Mouse (Mus musculus) neural tube, embryonic 15.5 days (tissue): Measurements from ENCODE around the gene Ptpn6. TPM values are rescaled to one million over a fixed set of nuclear protein-coding genes. Genes with fewer than 3 reads are reported as not detected.
A peak's percentile ranks its signal among the peaks of the same experiment; 100 is the strongest.

Source experiments
- ATAC-seq: fragments of 200-750 bp; cut with Nextera tagmentation; 2 replicates; pipeline ENCODE4 v1.8.0; 2017; ENCODE audit warnings: mild to moderate bottlenecking, moderate TSS enrichment, moderate library complexity; ENCODE audit not compliant: low FRiP score
- H3K27ac ChIP-seq: fragments of 300-500 bp; sonication (generic); replicated peaks from 2 replicates; pipeline ENCODE4 v1.5.1; 2015; ENCODE audit warnings: mild to moderate bottlenecking, inconsistent platforms
- H3K27me3 ChIP-seq: fragments of 300-500 bp; sonication (generic); replicated peaks from 2 replicates; pipeline ENCODE4 v1.6.1; 2015; ENCODE audit warnings: inconsistent platforms
- H3K36me3 ChIP-seq: fragments of 300-500 bp; sonication (generic); 2 replicates; pipeline ENCODE4 v1.6.1; 2015; ENCODE audit warnings: inconsistent platforms
- H3K4me1 ChIP-seq: fragments of 300-500 bp; sonication (generic); 2 replicates; pipeline ENCODE4 v1.6.1; 2015; ENCODE audit warnings: inconsistent platforms
- H3K4me2 ChIP-seq: fragments of 300-500 bp; sonication (generic); 2 replicates; pipeline ENCODE4 v1.6.1; 2015; ENCODE audit warnings: inconsistent platforms, mild to moderate bottlenecking, moderate library complexity
- H3K4me3 ChIP-seq: fragments of 300-500 bp; sonication (generic); replicated peaks from 2 replicates; pipeline ENCODE4 v1.5.1; 2015; ENCODE audit warnings: mild to moderate bottlenecking, inconsistent platforms
- H3K9ac ChIP-seq: fragments of 300-500 bp; sonication (generic); replicated peaks from 2 replicates; pipeline ENCODE4 v1.6.1; 2015; ENCODE audit warnings: mild to moderate bottlenecking, inconsistent platforms
- H3K9me3 ChIP-seq: fragments of 300-500 bp; sonication (generic); replicated peaks from 2 replicates; pipeline ENCODE4 v1.6.1; 2016; ENCODE audit warnings: inconsistent platforms
- WGBS: fragments of 180-500 bp; shearing (Covaris S2); methylation state at CpG from one replicate; pipeline ENCODE4 v1.1.7; 2015; ENCODE audit warnings: mixed read lengths; 5-methylcytosine and 5-hydroxymethylcytosine counted together
- polyA plus RNA-seq: library from polyadenylated mRNA; unstranded; fragments of >200 nt; fragmentation: Nextera tagmentation; extraction: Ambion mirVana; gene quantifications from 2 replicates; pipeline ENCODE4 v1.2.1, GENCODE M21; 2015

Gene Ptpn6
- polyA plus RNA-seq, result 4.8 and 24.7 TPM in 2 replicates

DNA sequence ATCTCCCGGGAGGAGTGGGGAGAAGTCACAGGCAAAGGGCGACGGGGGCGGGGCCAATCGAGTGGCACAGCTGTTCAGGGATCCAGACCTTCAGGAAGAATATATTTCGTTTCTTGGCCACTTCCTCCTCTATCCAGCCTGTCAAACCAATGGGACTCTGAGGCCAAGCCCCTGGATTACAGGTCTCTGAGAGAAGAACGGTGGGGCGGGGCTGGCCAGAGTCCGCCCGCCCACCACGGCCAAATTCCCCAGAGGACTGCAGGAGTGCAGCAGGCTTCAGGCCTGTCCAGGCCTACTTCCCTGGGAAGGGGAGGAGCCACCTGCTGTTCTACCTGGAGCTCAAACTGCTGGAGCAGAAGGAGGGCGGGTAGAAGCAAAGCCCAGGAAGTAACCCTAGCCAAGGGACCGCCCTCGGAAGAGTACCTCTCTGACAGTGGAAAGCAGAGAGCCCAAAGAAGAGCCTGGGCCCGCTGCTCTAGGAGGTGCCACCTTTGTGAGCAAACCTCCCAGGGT is at the start of gene Ptpn6:
Gene Ptpn6, minus strand, starts transcription at position 204 of the 513 bp plus-strand sequence.
- H3K9me3 ChIP-seq, result no peaks in the 10 kb centered on the region
- peak within 1 kb of the TSS; percentile 84 for H3K4me2 ChIP-seq
- peak within 1 kb of the TSS; percentile 99; the same call in 1 of the 2 replicates for H3K27ac ChIP-seq
- H3K9ac ChIP-seq, result peak within 1 kb of the TSS; percentile 95
- WGBS, result 21% methylated on average over 15 of the region's 15 CpGs
- H3K36me3 ChIP-seq, result peaks cover 13% of the 10 kb centered on the region
- ATAC-seq, result no peak
- no peak within 1 kb of the TSS for H3K4me3 ChIP-seq
- peaks cover 33% of the 10 kb centered on the region for H3K4me1 ChIP-seq
- H3K27me3 ChIP-seq, result no peaks in the 10 kb centered on the region

DNA sequence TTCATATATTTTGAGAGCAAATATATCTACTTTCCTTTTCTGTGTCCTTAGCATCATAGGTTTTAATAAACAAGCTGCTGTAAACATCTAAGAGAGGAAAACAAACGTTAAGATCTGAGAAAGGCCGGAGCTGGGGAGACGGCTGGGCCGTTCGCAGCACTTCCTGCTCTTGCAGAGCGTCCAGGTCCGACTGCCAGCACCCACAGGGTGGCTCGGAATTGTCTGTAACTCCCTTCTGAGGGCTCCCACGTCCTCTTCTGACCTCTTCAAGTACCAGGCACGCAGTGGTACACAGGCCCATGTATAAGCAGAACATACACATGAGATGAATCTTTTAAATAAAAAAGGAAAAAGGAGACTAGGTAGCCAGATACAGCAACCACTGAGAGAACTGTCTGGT is 49.2 kb upstream of the Ptpn6 start:
- Histone ChIP-seq H3K4me3 (no peak overlapping the region), H3K4me1 (peaks cover 1% of the 10 kb centered on the region; the same call in 1 of the 2 replicates), H3K27ac (no peak overlapping the region), H3K4me2 (no peak overlapping the region), H3K9me3 (no peaks in the 10 kb centered on the region), H3K9ac (no peak overlapping the region), H3K36me3 (no peaks in the 10 kb centered on the region), H3K27me3 (no peaks in the 10 kb centered on the region)
- no peak for ATAC-seq
- WGBS, result 82% methylated on average over 10 of the region's 10 CpGs

DNA sequence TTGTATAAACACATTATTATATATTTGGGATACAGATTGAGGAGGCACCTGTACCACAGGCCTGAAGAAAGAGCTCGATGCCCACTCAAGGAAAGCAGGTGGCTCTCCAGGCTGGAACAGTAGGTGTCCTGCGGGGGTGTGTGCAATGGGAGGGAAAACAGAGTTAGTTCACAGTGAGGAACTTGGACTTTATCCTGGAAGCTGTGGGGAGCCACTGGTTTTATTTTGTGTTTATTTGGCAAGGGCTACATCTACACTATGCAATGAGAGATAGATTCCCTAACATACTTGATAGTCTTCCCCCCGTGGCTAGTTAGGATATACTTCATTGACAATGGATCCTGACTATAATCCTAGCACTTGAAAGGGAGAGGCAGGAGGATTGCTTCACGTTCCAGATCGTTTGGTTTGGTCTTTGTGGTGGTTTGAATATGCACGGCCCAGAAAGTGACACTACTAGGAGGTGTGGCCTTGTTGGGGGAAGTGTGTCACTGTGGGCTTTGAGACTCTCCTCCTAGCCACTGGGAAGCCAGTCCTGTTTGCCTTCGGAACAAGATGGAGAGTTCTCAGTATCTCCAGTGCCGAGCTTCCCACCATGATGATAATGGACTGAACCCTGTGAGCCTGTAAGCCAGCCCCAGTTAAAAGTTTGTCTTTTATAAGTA is 48.4 kb upstream of the Ptpn6 start:
- H3K9me3 ChIP-seq, result no peaks in the 10 kb centered on the region
- WGBS, result 47% methylated on average over 8 of the region's 8 CpGs
- no peak overlapping the region for H3K9ac ChIP-seq
- H3K27me3 ChIP-seq, result no peaks in the 10 kb centered on the region
- no peak overlapping the region for H3K4me3 ChIP-seq
- H3K27ac ChIP-seq, result no peak overlapping the region
- no peak overlapping the region for H3K4me2 ChIP-seq
- no peak for ATAC-seq
- peaks cover 6% of the 10 kb centered on the region; the same call in 1 of the 2 replicates for H3K4me1 ChIP-seq
- no peaks in the 10 kb centered on the region for H3K36me3 ChIP-seq

DNA sequence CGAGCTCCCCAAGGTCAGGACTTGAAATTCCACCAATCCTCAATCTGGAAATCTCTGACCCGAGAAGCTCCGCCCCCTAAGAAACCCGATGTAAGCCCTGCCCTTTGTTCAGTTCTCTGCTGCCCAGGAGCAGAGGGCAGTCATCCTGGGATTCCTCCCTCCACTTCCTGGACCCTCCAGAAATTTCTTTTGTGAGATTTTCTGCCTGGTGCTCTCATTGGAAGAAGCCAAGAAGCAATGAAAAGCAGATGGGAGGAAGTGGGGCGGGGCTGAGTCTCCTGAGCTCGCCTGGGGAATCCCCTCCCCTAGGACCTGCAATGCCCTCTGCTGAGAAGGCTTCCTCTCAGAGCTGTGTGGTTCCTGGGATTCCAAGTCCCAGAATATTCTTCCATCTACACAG is 43.9 kb upstream of the Ptpn6 start:
- Histone ChIP-seq H3K27me3 (0 out of 2 replicates have a peak, but pooled peaks cover 4% of the 10 kb centered on the region), H3K4me1 (peaks cover 22% of the 10 kb centered on the region), H3K9me3 (no peaks in the 10 kb centered on the region), H3K27ac (no peak overlapping the region), H3K4me3 (no peak overlapping the region), H3K4me2 (peak overlapping the region; percentile 13; the same call in 1 of the 2 replicates), H3K9ac (no peak overlapping the region; the same call in 1 of the 2 replicates), H3K36me3 (no peaks in the 10 kb centered on the region)
- WGBS, result 29% methylated on average over 6 of the region's 6 CpGs
- ATAC-seq, result no peak

DNA sequence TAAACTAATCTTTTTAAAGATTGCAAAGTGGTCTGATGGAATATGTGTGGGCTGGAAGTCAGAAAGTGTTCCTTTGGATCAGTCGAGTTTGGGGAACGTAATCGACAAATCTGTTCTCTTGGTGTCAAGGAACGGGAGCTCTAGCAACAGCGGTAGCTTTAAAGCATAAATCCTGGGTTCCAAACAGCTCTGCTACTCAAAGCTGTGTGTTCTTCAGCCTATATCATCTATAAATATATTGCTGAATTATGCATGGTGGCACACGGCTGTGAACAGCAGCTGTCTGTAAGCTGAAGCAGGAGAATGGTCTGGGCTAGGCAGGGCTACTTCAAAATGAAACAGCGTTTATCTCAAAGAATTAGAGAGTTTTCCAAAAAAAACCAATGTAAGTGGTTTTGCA is 42.4 kb upstream of the Ptpn6 start:
- Histone ChIP-seq H3K36me3 (no peaks in the 10 kb centered on the region), H3K4me1 (peaks cover 22% of the 10 kb centered on the region), H3K9ac (no peak overlapping the region), H3K4me2 (no peak overlapping the region), H3K4me3 (no peak overlapping the region), H3K27me3 (0 out of 2 replicates have a peak, but pooled peaks cover 4% of the 10 kb centered on the region), H3K9me3 (no peaks in the 10 kb centered on the region), H3K27ac (no peak overlapping the region)
- WGBS, result 85% methylated on average over 7 of the region's 7 CpGs
- ATAC-seq, result no peak

DNA sequence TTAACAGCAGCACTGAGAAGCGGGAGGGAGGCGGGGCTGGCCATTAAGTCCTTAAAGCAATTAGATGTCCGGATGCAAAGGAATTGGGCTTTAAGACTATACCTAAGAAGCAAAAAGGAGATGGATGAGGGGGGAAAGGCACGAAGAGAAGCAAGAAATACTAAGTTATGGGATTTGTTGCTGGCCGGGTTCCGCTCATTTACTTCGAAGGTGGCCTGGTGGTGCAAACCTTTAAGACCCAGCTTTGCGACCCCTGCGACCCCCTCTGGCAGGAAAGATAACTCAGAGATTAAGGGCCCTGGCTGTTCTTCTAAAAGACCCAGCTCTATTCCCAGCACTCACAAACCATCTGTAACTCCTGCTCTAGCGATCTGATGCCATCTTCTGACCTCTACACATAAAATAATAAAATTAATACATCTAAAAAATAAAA is 41.5 kb upstream of the Ptpn6 start:
- Histone ChIP-seq H3K36me3 (no peaks in the 10 kb centered on the region), H3K4me2 (peak overlapping the region; percentile 71), H3K4me1 (peaks cover 22% of the 10 kb centered on the region), H3K9me3 (no peaks in the 10 kb centered on the region), H3K27ac (no peak overlapping the region; the same call in 1 of the 2 replicates), H3K4me3 (peak overlapping the region; percentile 39), H3K9ac (peak overlapping the region; percentile 32; the same call in 1 of the 2 replicates), H3K27me3 (0 out of 2 replicates have a peak, but pooled peaks cover 4% of the 10 kb centered on the region)
- WGBS, result 5% methylated on average over 10 of the region's 10 CpGs
- 0 out of 2 replicates have a peak, but pooled peaks have one; percentile 29 for ATAC-seq

DNA sequence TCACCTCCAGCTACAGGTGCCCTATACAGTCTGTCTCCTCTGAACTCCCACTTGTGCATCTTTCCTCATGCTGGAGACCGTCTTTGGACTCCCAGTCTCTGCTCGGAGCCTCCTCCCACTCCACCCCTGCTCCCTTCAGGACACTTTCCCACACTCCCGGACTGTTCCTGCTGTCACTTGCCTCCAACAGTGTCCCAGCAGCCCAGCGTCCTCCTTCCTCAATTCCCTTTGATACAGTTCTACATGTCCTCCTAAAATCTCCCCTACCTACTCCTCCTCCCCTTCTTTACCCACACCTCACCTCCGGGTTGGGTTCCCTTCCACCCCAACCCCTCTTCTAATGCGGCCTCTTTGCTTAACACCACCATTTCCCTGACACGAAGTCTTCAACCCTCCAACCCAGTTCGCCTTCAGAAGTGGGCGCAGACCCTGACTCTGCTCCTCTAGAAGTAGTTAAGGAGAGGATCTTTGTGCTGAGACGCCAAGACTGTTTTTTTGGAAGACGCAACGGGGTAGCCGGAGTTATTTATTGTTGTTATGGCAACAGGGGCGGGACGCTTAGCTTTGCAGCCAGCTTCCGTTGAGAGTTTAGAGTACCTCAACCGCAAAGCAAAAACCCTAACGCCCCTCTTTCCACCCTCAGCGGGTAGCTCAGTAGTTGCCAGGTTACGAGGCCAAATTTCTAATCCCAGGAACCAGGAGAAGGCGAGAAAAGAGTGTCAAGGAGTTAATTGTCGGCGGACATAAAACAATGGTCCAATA is 40.9 kb upstream of the Ptpn6 start, which contains the start of gene Lrrc23:
Gene Lrrc23, minus strand, starts transcription at position 506 of the 762 bp plus-strand sequence.
- WGBS, result 3% methylated on average over 23 of the region's 23 CpGs
- Histone ChIP-seq H3K27ac (no peak within 1 kb of the TSS; the same call in 1 of the 2 replicates), H3K9ac (peak within 1 kb of the TSS; percentile 32; the same call in 1 of the 2 replicates), H3K4me3 (peak within 1 kb of the TSS; percentile 39), H3K27me3 (0 out of 2 replicates have a peak, but pooled peaks cover 4% of the 10 kb centered on the region), H3K4me2 (peak within 1 kb of the TSS; percentile 71), H3K4me1 (peaks cover 22% of the 10 kb centered on the region), H3K36me3 (no peaks in the 10 kb centered on the region), H3K9me3 (no peaks in the 10 kb centered on the region)
- peak; percentile 62; the same call in 1 of the 2 replicates for ATAC-seq

DNA sequence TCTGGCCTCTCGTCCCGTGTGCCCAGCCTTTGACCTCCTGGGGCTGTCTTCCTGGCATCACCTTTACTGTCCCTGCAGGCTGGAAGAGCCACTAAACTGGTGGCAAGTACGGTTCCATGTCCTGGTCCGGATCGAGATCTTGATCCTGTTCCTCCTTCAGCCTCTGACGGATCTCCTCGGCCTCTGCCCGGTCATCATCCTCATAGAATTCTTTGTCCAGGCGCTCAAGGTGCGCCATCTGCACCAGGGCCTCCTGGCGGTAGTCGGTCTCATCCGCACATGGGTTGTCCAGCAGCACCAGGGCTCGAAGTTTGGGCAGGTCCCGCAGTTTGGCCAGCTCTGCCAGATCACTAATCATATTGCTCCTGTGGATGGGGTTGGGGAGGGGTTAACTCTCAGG is 32.0 kb upstream of the Ptpn6 start:
- Histone ChIP-seq H3K9ac (no peak overlapping the region), H3K27me3 (no peaks in the 10 kb centered on the region; the same call in none of the 2 replicates), H3K27ac (no peak overlapping the region), H3K4me3 (no peak overlapping the region), H3K4me2 (no peak overlapping the region), H3K4me1 (peaks cover 32% of the 10 kb centered on the region), H3K36me3 (peaks cover 3% of the 10 kb centered on the region; the same call in 1 of the 2 replicates), H3K9me3 (no peaks in the 10 kb centered on the region)
- ATAC-seq, result no peak
- WGBS, result 90% methylated on average over 15 of the region's 15 CpGs

DNA sequence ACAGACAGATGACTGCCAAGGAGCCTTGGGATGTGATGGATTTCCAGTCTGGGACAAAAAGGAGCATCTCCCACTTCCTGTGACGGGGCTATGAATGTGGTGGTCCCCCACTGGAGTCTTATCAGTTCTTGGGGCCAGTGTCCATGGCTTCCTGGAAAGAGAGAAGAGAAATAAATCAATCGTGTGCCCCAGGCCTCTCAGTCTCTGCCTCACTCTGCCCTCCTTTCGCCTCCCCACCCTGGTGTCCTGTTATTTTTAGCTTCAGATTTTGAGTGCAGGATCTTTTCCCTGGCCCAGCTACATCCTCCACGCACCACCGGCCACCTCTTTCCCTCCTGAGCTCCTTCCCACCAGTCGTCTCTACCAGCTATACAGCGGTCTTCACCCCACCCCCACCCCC is 31.5 kb upstream of the Ptpn6 start:
- Histone ChIP-seq H3K4me2 (peak overlapping the region; percentile 80), H3K36me3 (peaks cover 3% of the 10 kb centered on the region; the same call in 1 of the 2 replicates), H3K9me3 (no peaks in the 10 kb centered on the region), H3K4me1 (peaks cover 32% of the 10 kb centered on the region), H3K27ac (peak overlapping the region; percentile 84), H3K9ac (peak overlapping the region; percentile 77), H3K4me3 (peak overlapping the region; percentile 63), H3K27me3 (no peaks in the 10 kb centered on the region; the same call in none of the 2 replicates)
- ATAC-seq, result no peak
- WGBS, result 60% methylated on average over 7 of the region's 7 CpGs

DNA sequence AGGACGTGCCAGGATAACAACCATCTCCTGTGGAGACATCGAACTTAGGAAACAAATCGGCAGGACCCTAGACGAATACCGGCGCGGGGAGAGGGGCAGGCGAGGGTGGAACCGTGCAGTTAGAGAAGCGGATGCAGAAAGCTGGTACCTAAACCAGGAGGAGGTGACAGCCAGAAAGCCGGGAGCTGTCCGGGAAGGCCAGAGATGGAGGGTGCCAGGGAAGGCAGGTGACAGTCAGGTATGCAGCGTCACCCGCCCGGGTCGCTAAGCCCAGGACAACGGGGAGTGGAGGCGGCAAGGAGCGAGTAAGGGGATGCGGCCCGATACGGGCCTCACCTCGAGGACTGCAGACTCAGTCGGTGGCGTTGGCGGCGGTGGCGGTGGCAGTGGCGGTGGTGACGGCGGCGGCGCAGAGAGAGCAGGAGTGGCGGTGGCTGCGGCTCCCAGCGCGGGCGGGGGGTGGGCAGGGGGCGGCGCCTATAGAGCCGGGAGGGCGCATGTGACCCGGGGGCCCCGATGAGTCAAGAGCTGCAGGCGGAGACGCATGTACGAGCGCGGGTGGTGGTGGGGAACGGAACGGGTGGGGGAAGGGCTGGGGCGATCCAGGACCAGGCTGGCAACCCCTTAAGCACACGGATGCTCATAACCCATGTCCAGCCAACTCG is 30.7 kb upstream of the Ptpn6 start, which contains the start of gene Eno2:
Gene Eno2, minus strand, starts transcription at position 573 of the 665 bp plus-strand sequence.
- Histone ChIP-seq H3K4me1 (peaks cover 32% of the 10 kb centered on the region), H3K4me2 (peak within 1 kb of the TSS; percentile 80), H3K9me3 (no peaks in the 10 kb centered on the region), H3K9ac (peak within 1 kb of the TSS; percentile 77), H3K27me3 (no peaks in the 10 kb centered on the region; the same call in none of the 2 replicates), H3K4me3 (peak within 1 kb of the TSS; percentile 63), H3K36me3 (peaks cover 3% of the 10 kb centered on the region; the same call in 1 of the 2 replicates), H3K27ac (peak within 1 kb of the TSS; percentile 84)
- peak; percentile 91 for ATAC-seq
- 1% methylated on average over 46 of the region's 54 CpGs for WGBS

DNA sequence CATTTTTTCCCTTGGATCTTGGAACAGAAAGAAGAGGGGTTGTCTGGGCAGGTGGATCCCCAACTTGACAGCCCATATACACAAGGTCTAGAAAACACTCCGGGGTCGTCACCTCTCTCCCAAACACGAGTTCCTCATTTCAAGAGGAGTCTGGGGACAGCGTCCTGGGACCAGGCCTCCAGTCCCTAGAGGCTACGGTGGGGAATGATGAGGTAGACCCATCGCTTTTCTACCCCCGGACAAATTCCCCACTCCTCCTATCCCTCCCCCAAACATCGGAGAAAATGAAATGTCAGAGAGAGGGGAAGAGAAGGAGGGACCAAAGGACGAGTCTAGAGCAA is 30.2 kb upstream of the Ptpn6 start:
- Histone ChIP-seq H3K9me3 (no peaks in the 10 kb centered on the region), H3K36me3 (peaks cover 3% of the 10 kb centered on the region; the same call in 1 of the 2 replicates), H3K4me2 (peak overlapping the region; percentile 80), H3K27me3 (no peaks in the 10 kb centered on the region; the same call in none of the 2 replicates), H3K9ac (peak overlapping the region; percentile 77), H3K4me1 (peaks cover 32% of the 10 kb centered on the region), H3K27ac (peak overlapping the region; percentile 84), H3K4me3 (peak overlapping the region; percentile 63)
- WGBS, result 5% methylated on average over 9 of the region's 9 CpGs
- peak; percentile 16; the same call in 1 of the 2 replicates for ATAC-seq
